In genomic region chr6:51339301-51339700, GRCm38 (mm10) we compare ENCODE assay signal across 28 mouse cellular contexts.
"Had no signal": no experiment of that assay in that cellular context is flagged by ENCODE, and none has a peak within 500 bp of the region (broad histone marks: within the 10 kb centered on the region; RNA-seq: fewer than 3 reads in every experiment).

No protein-coding gene starts in this region.

- DNase-seq: gastrocnemius, adult 2 months; gastrocnemius, postnatal 10 days; gastrocnemius, postnatal 25 days; heart, adult 2 months; heart, postnatal 4 days; kidney, adult 2 months; kidney, adult 9 months; kidney, postnatal 14 days; kidney, postnatal 36 days; layer of hippocampus, adult 9-11 months; layer of hippocampus, postnatal 36 days; liver; liver, embryonic 13.5 days had no signal

- H3K9me3 ChIP-seq: heart, embryonic 13.5 days; heart, embryonic 15.5 days; hindbrain, embryonic 10.5 days; hindbrain, embryonic 12.5 days; intestine, embryonic 15.5 days; kidney, embryonic 15.5 days; limb, embryonic 13.5 days; liver, embryonic 13.5 days; liver, embryonic 15.5 days had no signal

- H3K4me1 ChIP-seq: liver, embryonic 13.5 days; liver, embryonic 15.5 days had no signal

- H3K9ac ChIP-seq: heart, embryonic 13.5 days; heart, embryonic 15.5 days; hindbrain, embryonic 12.5 days; hindbrain, embryonic 14.5 days; intestine, embryonic 15.5 days; kidney, embryonic 15.5 days; limb, embryonic 13.5 days; liver, embryonic 13.5 days; liver, embryonic 15.5 days had no signal

- ATAC-seq: hindbrain, embryonic 16.5 days; inflammation-experienced regulatory T-cells, adult 6 months; intestine, embryonic 15.5 days; intestine, postnatal 0 days had no signal

- H3K4me3 ChIP-seq: gastrocnemius, adult 2 months; heart, adult 2 months; heart, embryonic 13.5 days; heart, embryonic 15.5 days; hindbrain, embryonic 10.5 days; hindbrain, embryonic 12.5 days; intestine, embryonic 15.5 days; kidney, embryonic 15.5 days; limb, embryonic 13.5 days; liver, embryonic 13.5 days; liver, embryonic 15.5 days had no signal

- H3K27me3 ChIP-seq: heart, embryonic 13.5 days; heart, embryonic 15.5 days; hindbrain, embryonic 12.5 days; intestine, embryonic 15.5 days; kidney, embryonic 15.5 days; limb, embryonic 13.5 days; liver, embryonic 13.5 days; liver, embryonic 15.5 days had no signal

- H3K36me3 ChIP-seq: heart, embryonic 13.5 days; heart, embryonic 15.5 days; hindbrain, embryonic 10.5 days; hindbrain, embryonic 12.5 days; intestine, embryonic 15.5 days; kidney, embryonic 15.5 days; limb, embryonic 13.5 days; liver, embryonic 13.5 days; liver, embryonic 15.5 days had no signal

- H3K4me2 ChIP-seq: heart, embryonic 11.5 days; heart, embryonic 13.5 days; heart, embryonic 15.5 days; hindbrain, embryonic 12.5 days; hindbrain, embryonic 14.5 days; intestine, embryonic 15.5 days; kidney, embryonic 15.5 days; limb, embryonic 13.5 days; liver, embryonic 11.5 days; liver, embryonic 13.5 days; liver, embryonic 15.5 days had no signal

- H3K27ac ChIP-seq: gastrocnemius, adult 2 months; heart, adult 2 months; heart, embryonic 13.5 days; heart, embryonic 15.5 days; hindbrain, embryonic 10.5 days; hindbrain, embryonic 12.5 days; hindbrain, embryonic 14.5 days; intestine, embryonic 15.5 days; kidney, embryonic 15.5 days; kidney, postnatal 0 days; limb, embryonic 13.5 days; liver, embryonic 13.5 days; liver, embryonic 15.5 days had no signal
